Mouse (Mus musculus) midbrain, embryonic 12.5 days (tissue): ENCODE data around the gene Zbtb4. TPM values are rescaled to one million over a fixed set of nuclear protein-coding genes. Genes with fewer than 3 reads are reported as not detected.

Experiments used
- ATAC-seq: fragments of 200-750 bp; cut with Nextera tagmentation; 2 replicates; pipeline ENCODE4 v1.8.0; 2017; ENCODE audit warnings: low read depth, moderate TSS enrichment, moderate library complexity; ENCODE audit not compliant: low FRiP score
- H3K27ac ChIP-seq: fragments of 300-500 bp; sonication (generic); replicated peaks from 2 replicates; pipeline ENCODE4 v1.5.1; 2016; ENCODE audit warnings: mild to moderate bottlenecking
- H3K27me3 ChIP-seq: fragments of 300-500 bp; sonication (generic); 2 replicates; pipeline ENCODE4 v1.6.1; 2016; ENCODE audit warnings: mild to moderate bottlenecking
- H3K36me3 ChIP-seq: fragments of 300-500 bp; sonication (generic); 2 replicates; pipeline ENCODE4 v1.6.1; 2016
- H3K4me1 ChIP-seq: fragments of 300-500 bp; sonication (generic); 2 replicates; pipeline ENCODE4 v1.6.1; 2016
- H3K4me2 ChIP-seq: fragments of 300-500 bp; sonication (generic); replicated peaks from 2 replicates; pipeline ENCODE4 v1.6.1; 2016; ENCODE audit warnings: mild to moderate bottlenecking, moderate library complexity
- H3K4me3 ChIP-seq: fragments of 300-500 bp; sonication (generic); 2 replicates; pipeline ENCODE4 v1.5.1; 2016; ENCODE audit warnings: mild to moderate bottlenecking
- H3K9ac ChIP-seq: fragments of 300-500 bp; sonication (generic); replicated peaks from 2 replicates; pipeline ENCODE4 v1.6.1; 2016; ENCODE audit warnings: mild to moderate bottlenecking, moderate library complexity
- H3K9me3 ChIP-seq: fragments of 300-500 bp; sonication (generic); 2 replicates; pipeline ENCODE4 v1.6.1; 2016; ENCODE audit warnings: mild to moderate bottlenecking
- WGBS: fragments of 180-500 bp; shearing (Covaris S2); methylation state at CpG from one replicate; pipeline ENCODE4 v1.1.7; 2016; 5-methylcytosine and 5-hydroxymethylcytosine counted together
- polyA plus RNA-seq: library from polyadenylated mRNA; unstranded; fragments of >200 nt; fragmentation: Nextera tagmentation; extraction: Ambion mirVana; gene quantifications from 2 replicates; pipeline ENCODE4 v1.2.1, GENCODE M21; 2016

The Zbtb4 gene
- polyA plus RNA-seq, 1 experiment from 2014 or later: 2.0 TPM

GRCm38 (mm10) chr11:69823456-69823855 lies 57.7 kb downstream of the Zbtb4 start:
- H3K4me2 ChIP-seq: no peak overlapping the region
- H3K36me3 ChIP-seq: peaks cover 46% of the 10 kb centered on the region
- no peak overlapping the region for H3K27ac ChIP-seq
- H3K4me1 ChIP-seq: no peaks in the 10 kb centered on the region
- ATAC-seq: no peak
- no peaks in the 10 kb centered on the region for H3K9me3 ChIP-seq
- no peaks in the 10 kb centered on the region for H3K27me3 ChIP-seq
- 88% methylated on average over 2 of the region's 2 CpGs for WGBS
- no peak overlapping the region for H3K9ac ChIP-seq
- H3K4me3 ChIP-seq: no peak overlapping the region

GRCm38 (mm10) chr11:69828832-69829231 lies 63.1 kb downstream of the Zbtb4 start:
- Histone ChIP-seq H3K4me2 (no peak overlapping the region), H3K9ac (no peak overlapping the region), H3K4me3 (no peak overlapping the region), H3K27ac (no peak overlapping the region), H3K9me3 (no peaks in the 10 kb centered on the region), H3K4me1 (peaks cover 15% of the 10 kb centered on the region), H3K36me3 (peaks cover 93% of the 10 kb centered on the region), H3K27me3 (peaks cover 7% of the 10 kb centered on the region)
- 68% methylated on average over 5 of the region's 5 CpGs for whole genome bisulfite sequencing
- ATAC-seq: no peak

GRCm38 (mm10) chr11:69833554-69833953 lies 67.8 kb downstream of the Zbtb4 start:
- peaks cover 44% of the 10 kb centered on the region for H3K4me1 ChIP-seq
- 60% methylated on average over 8 of the region's 8 CpGs for WGBS
- no peak for ATAC-seq
- H3K9ac ChIP-seq: peak overlapping the region; percentile 86
- H3K4me3 ChIP-seq: peak overlapping the region; percentile 82
- peak overlapping the region; percentile 44; the same call in 1 of the 2 replicates for H3K27ac ChIP-seq
- peaks cover 9% of the 10 kb centered on the region for H3K27me3 ChIP-seq
- peak overlapping the region; percentile 96 for H3K4me2 ChIP-seq
- H3K36me3 ChIP-seq: peaks cover 48% of the 10 kb centered on the region
- no peaks in the 10 kb centered on the region for H3K9me3 ChIP-seq

Other genes with a start within 250 kb of the Zbtb4 start
- gene Dnah2, start 216.8 kb upstream of the Zbtb4 start, polyA plus RNA-seq: 1.9 and 2.3 TPM in 2 replicates
- gene Efnb3, start 205.7 kb upstream of the Zbtb4 start, polyA plus RNA-seq: 78.3 and 84.6 TPM in 2 replicates
- 29.6 and 33.2 TPM in 2 replicates for gene Wrap53, start 185.7 kb upstream of the Zbtb4 start, polyA plus RNA-seq
- gene Trp53, start 185.6 kb upstream of the Zbtb4 start, polyA plus RNA-seq: 109 and 117 TPM in 2 replicates
- 11.4 and 15.2 TPM in 2 replicates for gene Atp1b2, start 160.0 kb upstream of the Zbtb4 start, polyA plus RNA-seq
- gene Shbg, start 148.0 kb upstream of the Zbtb4 start, polyA plus RNA-seq: not detected in 2 replicates
- gene Sat2, start 143.9 kb upstream of the Zbtb4 start, polyA plus RNA-seq: 22.3 and 23.5 TPM in 2 replicates
- gene Fxr2, start 132.9 kb upstream of the Zbtb4 start, polyA plus RNA-seq: 59.2 and 67.1 TPM in 2 replicates
- gene Sox15, start 110.6 kb upstream of the Zbtb4 start, polyA plus RNA-seq: not detected in 2 replicates
- gene Mpdu1, start 103.3 kb upstream of the Zbtb4 start, polyA plus RNA-seq: 79.4 and 79.9 TPM in 2 replicates
- 7.1 and 7.2 TPM in 2 replicates for gene Cd68, start 99.8 kb upstream of the Zbtb4 start, polyA plus RNA-seq
- 608 and 698 TPM in 2 replicates for gene Eif4a1, start 93.5 kb upstream of the Zbtb4 start, polyA plus RNA-seq
- gene Senp3, start 83.8 kb upstream of the Zbtb4 start, polyA plus RNA-seq: 108 and 113 TPM in 2 replicates
- 0.41 and 0.77 TPM in 2 replicates for gene Tnfsf13, start 80.1 kb upstream of the Zbtb4 start, polyA plus RNA-seq
- gene Tnfsf12, start 70.1 kb upstream of the Zbtb4 start, polyA plus RNA-seq: 2.2 and 2.9 TPM in 2 replicates
- gene Tnfsfm13, start 69.8 kb upstream of the Zbtb4 start, polyA plus RNA-seq: 0.65 and 1.3 TPM in 2 replicates
- gene Polr2a, start 7.3 kb upstream of the Zbtb4 start, polyA plus RNA-seq: 32.0 and 37.1 TPM in 2 replicates
- gene Slc35g3, start 3.9 kb upstream of the Zbtb4 start, polyA plus RNA-seq: 0.18 and 0.27 TPM in 2 replicates
- 1.3 and 1.7 TPM in 2 replicates for gene Chrnb1, start 30.0 kb downstream of the Zbtb4 start, polyA plus RNA-seq
- 2.7 and 2.9 TPM in 2 replicates for gene Fgf11, start 35.9 kb downstream of the Zbtb4 start, polyA plus RNA-seq
- 0.42 and 1.2 TPM in 2 replicates for gene Tmem102, start 39.7 kb downstream of the Zbtb4 start, polyA plus RNA-seq
- gene Gm39566, start 49.4 kb downstream of the Zbtb4 start, polyA plus RNA-seq: not detected in 2 replicates
- gene Spem2, start 52.6 kb downstream of the Zbtb4 start, polyA plus RNA-seq: not detected in 2 replicates
- 0.46 TPM in 1 of 2 replicates, not detected in the other for gene Spem1, start 56.3 kb downstream of the Zbtb4 start, polyA plus RNA-seq
- 14.2 and 14.6 TPM in 2 replicates for gene Nlgn2, start 71.9 kb downstream of the Zbtb4 start, polyA plus RNA-seq
- gene Tmem256, start 72.6 kb downstream of the Zbtb4 start, polyA plus RNA-seq: 284 and 302 TPM in 2 replicates
- gene Plscr3, start 80.5 kb downstream of the Zbtb4 start, polyA plus RNA-seq: 62.9 and 70.1 TPM in 2 replicates
- gene Tnk1, start 92.8 kb downstream of the Zbtb4 start, polyA plus RNA-seq: 0.19 and 0.21 TPM in 2 replicates
- gene Tmem95, start 112.1 kb downstream of the Zbtb4 start, polyA plus RNA-seq: not detected in 2 replicates
- 2.7 and 3.3 TPM in 2 replicates for gene Kctd11, start 115.5 kb downstream of the Zbtb4 start, polyA plus RNA-seq
- gene Acap1, start 129.6 kb downstream of the Zbtb4 start, polyA plus RNA-seq: 0.50 and 0.73 TPM in 2 replicates
- gene 2810408A11Rik, start 135.1 kb downstream of the Zbtb4 start, polyA plus RNA-seq: 21.8 and 23.2 TPM in 2 replicates
- gene Neurl4, start 135.2 kb downstream of the Zbtb4 start, polyA plus RNA-seq: 17.4 and 19.3 TPM in 2 replicates
- 93.1 and 97.6 TPM in 2 replicates for gene Gps2, start 148.0 kb downstream of the Zbtb4 start, polyA plus RNA-seq
- 1,395 and 1,465 TPM in 2 replicates for gene Eif5a, start 156.0 kb downstream of the Zbtb4 start, polyA plus RNA-seq
- 5.0 and 5.6 TPM in 2 replicates for gene Ybx2, start 169.9 kb downstream of the Zbtb4 start, polyA plus RNA-seq
- gene Slc2a4, start 182.3 kb downstream of the Zbtb4 start, polyA plus RNA-seq: 8.9 and 9.9 TPM in 2 replicates
- 2.9 and 3.7 TPM in 2 replicates for gene Cldn7, start 198.9 kb downstream of the Zbtb4 start, polyA plus RNA-seq
- 21.4 and 27.5 TPM in 2 replicates for gene Ctdnep1, start 215.2 kb downstream of the Zbtb4 start, polyA plus RNA-seq
- 127 and 131 TPM in 2 replicates for gene Elp5, start 216.6 kb downstream of the Zbtb4 start, polyA plus RNA-seq
- 552 and 567 TPM in 2 replicates for gene Gabarap, start 225.2 kb downstream of the Zbtb4 start, polyA plus RNA-seq
- 89.4 and 96.5 TPM in 2 replicates for gene Phf23, start 229.9 kb downstream of the Zbtb4 start, polyA plus RNA-seq
- 45.3 and 49.2 TPM in 2 replicates for gene Dvl2, start 234.7 kb downstream of the Zbtb4 start, polyA plus RNA-seq
- gene Acadvl, start 249.5 kb downstream of the Zbtb4 start, polyA plus RNA-seq: 50.7 and 57.9 TPM in 2 replicates